Mouse (Mus musculus) adipocyte (in vitro differentiated cells): ENCODE data around the gene Fibp.

Experiments
- DNase-seq: peaks from one replicate; pipeline ENCODE4 v3.0.0-alpha.2; 2016; ENCODE audit warnings: low spot score

The Fibp gene

GRCm38 (mm10) chr19:5460465-5460911, at the start of gene Fibp:
Gene Fibp, plus strand, starts transcription at chr19:5460615.
- DNase-seq: peak; percentile 89

DNA sequence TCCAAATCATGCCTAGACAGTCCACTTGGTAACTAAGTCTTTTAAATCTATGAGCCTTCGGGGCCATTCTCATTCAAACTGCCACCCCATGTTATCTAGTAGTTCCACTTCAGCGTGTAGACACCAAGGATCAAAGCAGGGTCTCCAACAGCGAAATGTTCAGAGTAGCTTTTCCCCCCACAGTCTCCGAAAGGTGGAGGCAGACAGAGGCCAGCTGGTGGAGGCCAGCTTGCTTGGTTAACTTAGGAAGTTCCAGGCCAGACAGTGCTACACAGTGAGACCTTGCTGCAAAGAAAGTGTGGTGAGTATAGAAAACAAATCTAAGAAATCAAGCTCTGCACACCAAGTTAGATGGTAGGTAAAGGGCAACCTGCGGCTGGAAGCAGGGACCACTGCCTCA, 49.8 kb upstream of the Fibp start:
- DNase-seq: no peak

DNA sequence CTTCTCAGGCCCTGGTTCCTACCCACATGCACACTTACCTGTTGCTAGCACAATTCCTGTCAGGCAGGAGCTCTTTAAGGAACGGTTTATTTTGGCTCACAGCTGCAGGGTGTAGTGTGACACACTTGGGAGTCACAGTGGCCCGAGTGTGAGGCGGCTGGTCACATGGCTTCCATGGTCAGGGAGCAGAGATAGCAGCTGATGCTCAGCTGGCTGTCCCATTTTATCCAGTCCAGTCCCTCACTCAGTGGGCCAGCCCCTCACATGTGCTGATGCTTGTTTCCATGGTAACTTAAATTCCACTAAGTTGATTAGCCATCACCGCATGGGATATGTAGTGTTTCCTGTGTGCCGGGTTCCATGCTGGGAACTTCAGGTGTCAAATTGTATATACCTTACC, 48.5 kb upstream of the Fibp start:
- DNase-seq: no peak

DNA sequence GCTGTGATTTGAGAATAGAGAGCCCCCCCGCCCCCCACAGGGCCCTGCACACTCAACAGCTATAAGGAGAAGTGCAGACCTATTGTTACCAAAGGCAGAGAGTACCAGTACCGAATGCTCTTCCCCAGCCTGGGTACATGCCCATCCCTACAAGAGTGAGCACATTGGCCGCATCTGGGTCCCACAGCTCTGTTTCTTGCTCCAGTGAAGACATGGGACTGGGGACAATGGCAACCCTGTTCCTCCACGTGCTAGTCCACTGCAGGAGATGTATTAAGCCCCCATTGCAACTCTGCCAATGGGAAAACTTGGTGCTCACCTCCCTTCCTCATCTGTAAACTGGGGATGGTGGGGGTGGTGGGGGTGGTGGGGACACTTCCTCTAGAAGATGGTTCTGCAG, 46.6 kb upstream of the Fibp start:
- DNase-seq: no peak

DNA sequence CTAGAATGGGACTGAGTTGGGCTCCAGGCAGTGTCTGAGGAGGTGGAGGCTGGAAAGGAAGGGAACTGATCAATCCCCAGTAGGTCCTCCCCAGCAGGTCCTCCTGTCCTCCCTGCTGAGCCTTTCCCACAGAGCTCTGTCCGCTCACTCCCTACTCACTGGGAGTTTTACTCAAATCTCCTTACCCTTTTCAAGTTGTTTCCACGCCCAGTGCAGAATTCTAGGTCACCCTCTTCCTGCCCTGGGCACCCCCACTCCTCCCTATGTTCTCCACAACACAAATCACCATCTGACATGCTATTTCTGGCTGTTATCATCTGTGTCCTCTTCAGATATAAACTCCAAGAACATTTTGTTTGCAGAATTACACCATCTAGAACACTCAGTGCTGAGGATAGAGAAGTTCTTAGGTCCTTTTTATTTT, 45.9 kb upstream of the Fibp start:
- DNase-seq: peak; percentile 58

DNA sequence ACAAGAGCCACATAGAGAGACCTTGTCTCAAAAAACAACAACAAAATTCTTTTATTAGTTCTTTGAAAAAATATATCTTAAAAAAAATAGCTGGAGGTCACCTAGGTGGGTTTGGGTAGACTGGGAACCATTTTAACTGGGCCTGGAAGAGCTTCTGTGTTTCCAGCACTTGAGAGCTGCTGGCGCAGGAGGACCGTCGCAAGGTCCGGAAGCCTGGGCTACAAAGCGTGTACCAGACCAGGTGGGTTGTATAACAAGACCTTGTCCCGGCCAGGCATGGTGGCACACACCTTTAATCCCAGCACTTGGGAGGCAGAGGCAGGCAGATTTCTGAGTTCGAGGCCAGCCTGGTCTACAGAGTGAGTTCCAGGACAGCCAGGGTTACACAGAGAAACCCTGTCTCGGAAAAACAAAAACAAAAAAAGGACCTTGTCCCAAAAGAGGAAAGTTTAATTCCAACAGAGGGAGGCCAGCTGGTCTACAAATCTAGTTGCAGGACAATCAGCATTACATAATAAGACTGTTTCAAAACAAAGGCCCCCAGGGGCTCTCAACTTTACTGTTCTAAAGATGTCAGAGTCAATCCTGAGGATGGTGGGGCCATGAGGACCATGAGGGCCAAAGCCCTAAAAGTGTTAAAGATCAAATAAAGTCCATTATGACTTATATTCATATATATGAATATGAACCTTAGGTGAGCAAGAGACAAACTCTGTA, 41.5 kb upstream of the Fibp start:
- no peak for DNase-seq

- no peak for DNase-seq
Measured at GRCm38 (mm10) chr19:5419630-5420029, 40.8 kb upstream of the Fibp start.

- DNase-seq: no peak
Measured at GRCm38 (mm10) chr19:5420579-5420978, 39.8 kb upstream of the Fibp start.

- no peak for DNase-seq
Measured at GRCm38 (mm10) chr19:5421784-5422183, 38.6 kb upstream of the Fibp start.

GRCm38 (mm10) chr19:5422267-5422666, 38.1 kb upstream of the Fibp start:
- no peak for DNase-seq

- no peak for DNase-seq
Measured at GRCm38 (mm10) chr19:5422895-5423443, 37.4 kb upstream of the Fibp start.

DNA sequence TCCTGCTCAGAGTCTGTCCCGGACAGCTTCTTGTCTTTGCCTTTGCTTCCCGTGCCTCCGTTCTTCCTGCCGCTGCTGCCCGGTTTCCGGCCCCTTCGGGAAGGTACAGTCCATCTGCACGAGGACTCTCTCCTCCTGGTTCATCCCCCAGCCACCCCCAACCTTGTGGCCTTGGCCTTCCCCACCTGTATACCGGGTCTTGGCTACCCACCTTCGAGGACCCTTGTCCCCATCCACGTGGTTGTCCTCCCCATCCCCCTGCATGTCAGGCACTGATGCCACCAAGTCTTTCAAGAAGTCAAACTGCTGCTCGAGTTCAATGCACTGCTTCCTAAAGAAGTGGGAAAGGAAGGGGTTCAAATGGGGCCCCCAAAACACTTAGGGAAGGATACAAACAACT, 36.9 kb upstream of the Fibp start:
- no peak for DNase-seq

DNA sequence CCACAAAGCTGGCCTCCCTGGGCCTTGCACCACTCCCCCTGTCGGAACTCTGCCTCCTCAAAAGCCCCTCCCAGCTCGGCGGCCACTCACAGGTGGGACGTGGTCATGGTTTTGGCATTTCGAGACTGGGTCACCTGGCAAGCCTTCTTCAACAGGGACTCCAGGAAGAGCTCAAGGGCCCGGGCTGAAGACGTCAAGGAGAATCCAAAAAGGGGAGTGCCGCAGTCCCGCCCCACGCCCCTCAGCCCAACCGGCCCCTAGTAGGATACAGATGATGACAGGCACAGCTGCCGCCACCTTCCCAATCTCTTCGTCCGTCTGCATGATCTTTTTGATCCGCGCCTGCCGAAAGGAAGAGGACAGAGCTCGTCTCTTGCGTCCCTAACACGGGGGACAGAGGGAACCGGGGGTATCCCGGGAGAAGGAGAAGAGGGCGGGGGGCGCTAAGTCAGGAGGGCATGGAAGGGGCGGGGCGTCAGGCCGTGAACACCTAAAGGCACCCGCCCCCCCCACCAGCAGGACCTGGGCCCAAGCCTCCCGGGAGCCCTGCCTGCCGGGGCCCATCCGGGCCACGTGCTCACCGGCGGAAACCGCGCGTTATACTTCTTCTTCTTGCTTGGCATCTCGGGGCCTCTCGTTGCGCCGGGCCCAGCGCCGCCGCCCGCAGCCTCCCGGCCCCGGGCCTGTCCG, 36.2 kb upstream of the Fibp start:
- no peak for DNase-seq

DNA sequence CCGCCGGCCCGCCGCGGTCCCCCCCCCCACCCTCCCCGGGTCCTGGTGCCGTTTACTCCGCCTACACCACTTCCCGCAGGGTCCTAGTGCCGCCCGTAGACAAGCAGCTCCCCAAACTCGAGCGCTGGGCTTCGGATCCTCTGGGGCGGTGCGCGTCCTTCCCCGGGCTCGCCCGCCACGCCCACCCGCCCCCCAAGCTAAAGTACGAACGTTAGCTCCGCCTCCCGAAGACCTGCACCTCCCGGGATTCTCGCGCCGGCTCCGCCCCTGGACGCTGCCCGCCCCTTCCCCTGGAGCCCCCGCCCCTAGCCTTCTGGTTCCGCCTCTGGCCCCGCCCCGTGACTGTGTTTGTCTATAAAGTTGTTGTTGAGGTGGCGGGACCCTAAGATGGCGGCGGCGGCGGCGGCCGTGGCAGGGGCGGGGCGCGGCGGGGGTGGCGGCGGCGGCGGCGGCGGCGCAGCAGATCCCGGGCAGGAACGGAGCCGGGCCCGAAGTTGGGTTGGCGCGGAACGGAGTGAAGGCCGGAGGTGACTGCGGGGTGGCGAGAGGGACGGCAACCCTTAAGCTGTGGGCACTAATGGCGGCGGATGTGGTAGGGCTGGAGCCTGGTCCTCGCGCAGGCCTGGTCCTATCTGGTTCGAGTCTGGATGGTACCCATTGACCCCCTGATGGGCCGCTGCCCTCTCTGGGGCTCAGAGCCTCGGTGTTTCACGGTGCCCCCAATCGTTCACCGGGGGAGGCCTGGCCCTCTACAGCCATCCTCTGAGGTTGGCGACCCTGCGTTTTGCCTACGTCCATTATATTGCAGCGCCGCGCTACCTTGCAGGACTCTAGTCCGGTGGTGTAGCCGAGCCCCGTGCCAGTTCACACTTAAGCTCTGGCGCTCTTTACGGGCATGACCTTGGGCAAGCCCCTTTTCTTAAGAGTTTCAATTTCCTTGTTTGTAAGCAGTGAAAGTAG, 35.4 kb upstream of the Fibp start, which contains the start of the genes Drap1 and AI837181:
Drap1 (minus strand) TSS at position 198 of the 960 bp plus-strand sequence.
AI837181 (plus strand) TSS at position 363 of the 960 bp plus-strand sequence.
- peak; percentile 98 for DNase-seq

DNA sequence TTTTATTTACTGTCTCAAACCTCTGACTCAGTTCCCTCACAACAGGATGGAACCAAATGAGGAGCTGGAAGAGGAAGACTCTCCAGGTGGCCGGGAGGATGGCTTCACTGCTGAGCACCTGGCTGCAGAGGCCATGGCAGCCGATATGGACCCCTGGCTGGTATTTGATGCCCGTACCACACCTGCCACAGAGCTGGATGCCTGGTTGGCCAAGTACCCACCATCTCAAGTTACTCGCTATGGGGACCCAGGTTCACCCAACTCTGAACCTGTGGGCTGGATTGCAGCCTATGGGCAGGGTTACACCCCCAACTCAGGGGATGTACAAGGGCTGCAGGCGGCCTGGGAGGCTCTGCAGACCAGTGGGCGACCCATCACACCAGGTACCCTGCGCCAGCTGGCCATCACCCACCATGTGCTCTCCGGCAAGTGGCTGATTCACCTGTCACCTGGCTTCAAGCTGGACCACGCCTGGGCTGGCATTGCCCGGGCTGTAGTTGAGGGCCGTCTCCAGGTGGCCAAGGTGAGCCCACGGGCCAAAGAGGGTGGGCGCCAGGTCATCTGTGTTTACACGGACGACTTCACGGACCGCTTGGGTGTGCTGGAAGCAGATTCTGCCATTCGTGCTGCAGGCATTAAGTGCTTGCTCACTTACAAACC, 34.4 kb upstream of the Fibp start:
- no peak for DNase-seq

- no peak for DNase-seq
Measured at GRCm38 (mm10) chr19:5426640-5427290, 33.6 kb upstream of the Fibp start.

DNA sequence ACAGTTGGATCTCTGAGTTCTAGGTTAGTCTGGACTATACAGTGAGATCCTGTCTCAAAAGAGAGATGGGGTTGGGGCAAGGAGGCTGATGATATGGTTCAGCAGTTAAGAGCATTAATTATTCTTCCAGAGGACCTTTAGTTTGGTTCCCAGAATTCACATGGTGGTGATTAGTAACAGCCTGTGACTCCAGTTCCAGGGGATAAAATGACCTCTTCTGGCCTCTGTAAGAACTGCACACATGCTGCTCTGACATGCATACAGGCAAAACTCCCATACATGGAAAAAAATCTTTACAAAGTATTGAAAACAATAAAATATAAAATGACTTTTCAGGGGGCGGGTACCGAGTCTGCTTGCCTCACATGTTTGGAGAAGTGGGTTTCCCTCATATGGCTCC, 32.3 kb upstream of the Fibp start:
- DNase-seq: peak; percentile 80

DNA sequence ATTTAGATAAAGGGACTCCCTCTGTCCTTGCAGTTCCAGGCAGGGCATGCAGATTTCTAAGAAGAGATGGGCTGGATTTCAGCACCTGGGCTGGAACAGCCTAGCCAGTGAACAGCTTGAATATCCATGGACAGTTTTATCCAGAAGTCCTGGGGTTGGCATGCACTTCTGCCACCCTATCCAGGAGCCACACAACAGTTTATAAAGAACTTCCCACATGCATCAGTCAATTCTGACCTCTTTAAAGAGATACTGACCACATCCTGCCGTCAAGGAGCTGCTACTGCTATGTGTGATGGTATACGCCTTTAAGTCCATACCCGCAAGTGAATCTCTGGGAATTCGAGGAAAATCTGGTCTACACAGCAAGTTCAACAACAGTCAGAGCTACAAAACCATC, 31.2 kb upstream of the Fibp start:
- no peak for DNase-seq

GRCm38 (mm10) chr19:5429806-5430205, 30.6 kb upstream of the Fibp start:
- DNase-seq: peak; percentile 87

GRCm38 (mm10) chr19:5430408-5430807, 30.0 kb upstream of the Fibp start:
- DNase-seq: no peak

DNA sequence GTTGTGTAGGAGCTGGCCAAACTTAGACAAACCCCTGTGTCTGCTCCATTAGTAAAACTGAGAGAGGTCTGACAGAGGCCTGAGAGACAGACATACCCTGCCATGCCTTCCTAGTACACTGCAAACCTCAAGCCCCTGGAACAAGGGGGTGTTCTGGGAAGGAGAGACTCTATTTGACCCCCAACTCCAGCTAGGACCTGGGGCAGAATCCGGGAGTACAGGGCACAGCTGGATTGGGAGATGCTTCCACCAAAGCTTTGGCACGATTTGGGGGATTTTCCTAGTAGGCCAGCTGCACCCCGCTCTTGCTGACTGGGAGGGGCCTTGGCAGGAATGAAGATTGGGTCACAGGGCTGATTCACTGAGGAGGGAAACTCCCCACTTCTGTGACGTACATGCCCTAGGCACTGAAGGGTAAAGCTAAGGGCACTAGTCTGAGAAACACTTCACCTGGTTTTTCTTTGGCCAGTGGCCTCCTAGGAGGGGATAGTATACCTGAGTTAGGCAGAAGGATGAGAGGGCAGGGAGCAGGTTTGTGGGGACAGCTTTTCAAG, 28.4 kb upstream of the Fibp start:
- peak; percentile 57 for DNase-seq
